Mouse (Mus musculus) heart, adult 9 months (tissue): ENCODE measurements at regions not wholly inside any gene's neighbourhood (a gene's known extent, or its start where the extent isn't known, plus 50 kb on each side); places are given as distances from the start of the nearest gene placed in this dataset.

Experiments
- DNase-seq, 2 experiments: peaks; one replicate each; pipeline ENCODE4 v3.0.0; 2022; ENCODE audit warnings: low spot score in 2 of 2

GRCm38 (mm10) chr15:94049638-94050273 lies 415.5 kb downstream of the Adamts20 start:
- no peak for DNase-seq

DNA sequence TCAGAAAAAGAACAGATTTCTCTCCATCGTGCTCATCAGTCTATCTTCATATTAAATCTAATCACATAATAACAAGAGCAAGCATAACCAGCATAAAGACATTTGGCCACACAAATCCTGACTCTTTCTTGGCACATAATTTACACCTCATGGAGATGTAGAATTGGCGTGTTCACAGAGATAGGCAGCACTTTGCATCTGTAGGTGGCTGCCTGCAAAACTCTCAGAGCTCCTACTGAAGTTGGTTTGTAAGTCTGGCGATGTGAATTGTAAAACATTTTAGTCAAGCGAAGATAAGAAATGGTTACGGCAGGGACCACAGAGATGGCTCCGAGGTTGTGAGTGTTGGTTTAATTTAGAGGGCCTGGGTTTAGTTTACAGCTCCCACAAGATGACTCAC lies 419.0 kb downstream of the Adamts20 start:
- DNase-seq, result no peak

DNA sequence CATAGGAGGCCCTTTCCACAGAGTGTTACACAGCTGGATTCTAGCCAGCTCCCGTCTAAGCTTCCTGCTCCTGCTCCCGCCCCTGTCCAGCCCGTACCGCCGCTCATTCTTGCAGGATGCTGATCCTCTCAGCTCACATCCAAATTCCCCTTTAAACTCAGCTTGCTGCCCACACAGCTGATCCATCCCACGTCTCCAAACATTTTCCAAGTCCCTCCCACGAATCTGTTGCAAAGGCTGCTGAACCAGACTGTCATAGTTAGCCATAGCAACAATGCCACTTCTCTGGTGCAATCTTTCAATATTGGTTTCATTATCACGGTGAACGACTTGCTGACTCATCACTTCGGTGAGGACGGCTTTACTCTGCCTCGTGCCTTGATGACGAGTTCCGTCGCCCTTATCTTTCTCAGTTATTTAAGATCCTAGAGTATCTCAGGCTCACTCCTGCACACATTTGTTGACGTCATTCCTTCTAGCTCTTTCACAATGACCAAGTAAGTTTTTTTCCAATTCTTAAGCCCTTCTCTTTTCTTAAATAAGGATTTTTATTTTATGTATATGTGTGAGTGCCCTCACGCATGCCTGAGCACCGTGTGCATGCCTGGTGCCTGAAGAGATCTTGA lies 420.0 kb downstream of the Adamts20 start:
- DNase-seq, result peak in 1 of 2 experiments; percentile 6

- no peak for DNase-seq
These were observed 432.3 kb downstream of the Adamts20 start for GRCm38 (mm10) chr15:94032957-94033356.

DNA sequence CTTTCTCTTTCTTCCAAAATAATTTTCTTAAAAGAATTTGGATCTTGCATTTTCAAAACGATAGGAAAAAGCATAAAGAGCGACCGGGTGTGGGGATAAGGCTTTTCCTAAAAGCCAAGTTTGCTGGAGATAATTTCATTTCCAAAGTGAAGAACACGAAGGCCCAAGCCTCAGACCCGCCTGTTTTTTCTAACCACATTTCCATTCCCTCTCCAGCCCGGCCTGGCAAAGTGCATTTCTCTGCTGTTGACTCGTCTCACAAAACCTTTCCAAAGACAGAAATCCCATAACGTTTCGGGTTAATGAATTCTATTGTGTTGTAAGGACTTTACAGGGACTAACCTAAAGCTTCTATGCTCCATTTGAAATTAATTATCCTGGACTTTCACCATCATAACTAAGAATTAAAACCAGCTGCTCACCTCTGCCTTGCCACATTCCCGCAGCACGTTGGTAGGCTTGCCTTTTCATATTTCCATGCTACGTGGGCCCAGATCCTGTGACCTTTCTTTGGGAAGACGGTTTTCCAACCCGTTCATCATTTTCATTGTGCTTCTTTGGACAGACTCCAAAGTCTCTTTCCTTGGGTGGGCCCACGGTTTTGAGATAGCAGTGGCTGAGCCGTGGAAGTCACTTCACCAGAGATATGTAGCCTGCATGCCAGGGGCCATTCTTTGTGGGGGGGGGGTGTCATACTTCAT lies 430.5 kb upstream of the Prickle1 start:
- peak; percentile 5 to 8 for DNase-seq

- peak; percentile 11 to 21 for DNase-seq
These were observed 429.7 kb upstream of the Prickle1 start for GRCm38 (mm10) chr15:94025239-94025971.

GRCm38 (mm10) chr15:94024806-94025205 lies 429.1 kb upstream of the Prickle1 start:
- no peak for DNase-seq

GRCm38 (mm10) chr15:94024126-94024730 lies 428.5 kb upstream of the Prickle1 start:
- no peak for DNase-seq

DNA sequence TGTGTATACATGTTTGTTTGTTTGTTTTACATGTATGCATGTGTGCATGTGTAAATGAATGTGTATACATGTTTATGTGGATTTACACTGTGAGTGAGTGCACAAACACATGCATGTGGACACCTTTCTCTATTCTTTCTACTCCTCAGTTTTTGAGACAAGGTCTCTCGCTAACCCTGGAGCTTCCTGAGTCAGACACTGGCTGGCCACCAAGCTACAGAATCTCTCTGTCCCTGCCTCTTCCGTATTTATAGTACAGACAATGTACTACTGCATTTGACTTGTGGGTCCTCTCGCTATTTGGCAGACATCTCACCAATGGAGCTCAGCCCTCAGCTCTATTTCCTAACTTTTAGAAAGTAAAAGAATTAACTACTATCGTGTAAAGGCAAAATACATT lies 427.8 kb upstream of the Prickle1 start:
- no peak for DNase-seq

DNA sequence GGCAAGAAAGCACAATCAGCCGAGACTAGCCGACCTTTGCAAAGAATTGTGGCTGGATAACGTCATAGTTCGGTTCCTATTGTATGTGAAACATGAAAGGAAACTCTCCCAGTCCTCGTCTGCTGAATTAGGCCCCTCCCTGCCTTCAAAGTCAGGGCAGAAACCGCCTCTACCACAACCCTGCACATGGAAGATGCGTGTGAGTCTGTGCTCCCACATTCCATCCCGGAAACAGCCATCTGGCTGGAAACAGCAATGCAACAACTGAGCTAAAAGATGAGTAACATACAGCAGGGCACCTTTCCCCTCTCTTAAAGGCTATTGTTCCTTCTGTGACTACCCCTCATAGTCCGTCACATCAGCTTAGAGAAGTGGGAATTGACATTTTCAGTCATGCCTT lies 422.1 kb upstream of the Prickle1 start:
- no peak for DNase-seq

GRCm38 (mm10) chr15:94011499-94011898 lies 415.8 kb upstream of the Prickle1 start:
- no peak for DNase-seq

DNA sequence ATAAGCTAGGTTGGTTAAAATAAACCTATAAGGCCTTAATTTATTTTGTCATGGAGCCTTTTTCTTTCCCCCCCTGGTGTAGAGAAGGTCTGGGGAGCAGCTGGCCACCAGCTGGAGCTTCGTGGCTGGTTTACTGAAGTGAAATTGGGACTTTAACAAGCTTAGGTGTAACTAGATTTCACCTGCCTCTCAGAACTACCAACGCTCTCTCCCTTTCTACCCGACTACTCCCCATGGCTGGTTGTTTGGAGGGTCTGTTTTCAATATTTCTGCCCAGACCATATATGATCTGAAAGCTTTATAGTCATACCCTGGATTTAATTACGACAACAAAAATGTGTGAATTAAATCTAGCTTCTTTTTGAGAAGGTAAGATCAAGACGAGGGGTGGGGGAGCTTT lies 410.4 kb upstream of the Prickle1 start:
- DNase-seq, result no peak

GRCm38 (mm10) chr15:94004911-94005310 lies 409.2 kb upstream of the Prickle1 start:
- DNase-seq, result no peak

GRCm38 (mm10) chr15:94003145-94003544 lies 407.5 kb upstream of the Prickle1 start:
- DNase-seq, result no peak

DNA sequence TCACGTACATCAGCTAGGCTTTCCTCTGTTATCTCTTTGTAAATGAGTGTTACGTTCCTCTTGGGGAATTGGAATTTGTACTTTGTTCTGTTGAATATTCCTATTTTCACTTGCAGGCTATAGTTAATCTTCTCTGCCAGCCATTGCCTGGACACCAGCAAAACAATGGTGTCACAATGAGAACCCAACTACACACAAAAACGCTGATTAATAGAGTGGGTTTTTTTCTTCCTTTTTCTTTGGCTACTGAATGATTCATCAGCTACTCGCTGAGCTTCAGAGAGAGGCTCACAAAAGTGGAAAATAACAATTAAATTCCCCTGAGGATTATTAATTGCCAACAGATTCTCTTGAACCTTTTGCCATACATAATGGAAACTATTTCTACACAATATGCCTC lies 398.9 kb upstream of the Prickle1 start:
- no peak for DNase-seq

DNA sequence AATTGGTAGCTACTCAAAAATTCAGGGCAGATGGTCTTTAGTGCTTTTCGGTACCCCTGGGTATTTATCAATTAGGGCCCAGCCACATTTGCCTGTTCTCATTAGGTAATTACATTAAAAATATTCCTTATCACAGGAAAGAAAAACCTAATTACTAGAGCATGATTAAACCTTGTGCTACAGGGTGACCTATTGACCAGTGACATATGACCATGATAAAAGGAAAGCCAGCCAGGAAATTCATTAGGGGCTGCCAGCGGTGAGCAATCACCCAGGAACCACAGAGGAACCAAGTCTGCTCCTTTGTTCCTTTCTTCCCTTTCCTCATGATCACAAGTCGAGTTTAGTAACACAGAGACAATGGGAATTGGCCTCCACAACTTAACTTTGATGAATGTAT lies 394.4 kb upstream of the Prickle1 start:
- DNase-seq, result no peak

GRCm38 (mm10) chr15:93988367-93988766 lies 392.7 kb upstream of the Prickle1 start:
- no peak for DNase-seq

GRCm38 (mm10) chr15:93986631-93987429 lies 391.1 kb upstream of the Prickle1 start:
- no peak for DNase-seq

DNA sequence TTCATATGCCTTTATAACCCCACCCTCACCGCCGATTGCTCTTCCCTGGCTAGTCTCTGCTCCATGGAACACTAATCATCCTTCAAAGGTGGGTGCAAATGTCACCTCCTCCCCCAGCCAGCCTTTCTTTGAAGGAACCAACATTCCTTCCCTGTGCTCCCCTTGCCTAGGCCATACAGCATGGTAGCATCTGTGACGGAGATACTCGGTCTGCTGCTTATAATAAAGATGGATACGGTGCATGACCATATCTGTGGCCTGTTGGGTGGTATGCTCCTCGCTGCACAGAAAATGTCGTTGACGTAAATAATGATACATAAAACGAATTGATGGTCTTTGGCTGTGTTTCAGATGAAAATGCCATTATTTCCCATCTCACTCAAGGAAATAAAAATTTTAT lies 386.4 kb upstream of the Prickle1 start:
- no peak for DNase-seq

DNA sequence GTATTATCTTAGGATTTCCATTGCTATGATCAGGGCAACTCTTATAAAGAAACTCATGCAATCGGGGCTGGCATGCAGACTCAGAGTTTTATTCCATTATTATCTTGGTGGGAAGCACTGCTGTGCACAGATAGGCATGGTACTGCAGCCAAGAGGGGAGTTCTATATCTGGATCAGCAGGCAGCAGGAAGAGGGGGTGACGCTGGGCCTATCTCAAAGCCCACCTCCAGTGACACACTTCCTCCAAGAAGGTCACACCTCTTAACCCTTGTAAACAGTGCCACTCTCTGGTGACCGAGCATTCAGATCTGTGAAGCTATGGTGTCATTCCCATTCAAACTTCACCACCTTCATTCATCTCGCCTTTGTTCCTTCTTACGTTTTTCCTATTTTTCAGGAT lies 381.8 kb upstream of the Prickle1 start:
- DNase-seq, result peak; percentile 6 to 18

DNA sequence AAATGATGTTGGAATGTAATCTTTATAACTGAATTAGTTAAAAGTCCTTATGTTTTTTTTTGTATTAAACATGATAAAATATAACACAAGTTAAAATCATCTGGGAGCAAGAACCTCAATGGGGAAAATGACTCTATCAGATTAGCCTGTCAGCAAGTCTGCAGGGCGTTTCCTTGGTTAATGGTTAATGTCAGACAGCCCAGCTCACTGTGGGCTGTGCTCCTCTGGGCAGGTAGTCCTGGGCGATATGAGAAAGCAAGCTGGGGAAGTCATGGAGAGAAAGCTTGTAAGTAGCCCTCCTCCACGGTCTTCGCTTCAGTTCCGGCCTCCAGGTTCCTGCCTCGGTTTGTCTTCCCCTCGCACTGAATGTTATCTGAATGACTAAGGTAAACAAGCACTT lies 379.0 kb upstream of the Prickle1 start:
- no peak for DNase-seq
